Mouse (Mus musculus) kidney, adult 2 months (tissue): ENCODE data around the gene Dnajc28.

Source experiments
- CTCF ChIP-seq: fragments of 200-500 bp; conservative IDR thresholded peaks from 2 replicates; pipeline ENCODE4 v1.5.1; 2011; ENCODE audit warnings: low read depth, mild to moderate bottlenecking, control low read depth, low read length, moderate library complexity, mixed read lengths; ENCODE audit not compliant: insufficient read depth, insufficient read length
- POLR2A ChIP-seq: fragments of 200-500 bp; IDR thresholded peaks from one replicate; pipeline ENCODE4 v1.6.1; 2011; ENCODE audit warnings: low read depth, low read length, control low read depth

DNA sequence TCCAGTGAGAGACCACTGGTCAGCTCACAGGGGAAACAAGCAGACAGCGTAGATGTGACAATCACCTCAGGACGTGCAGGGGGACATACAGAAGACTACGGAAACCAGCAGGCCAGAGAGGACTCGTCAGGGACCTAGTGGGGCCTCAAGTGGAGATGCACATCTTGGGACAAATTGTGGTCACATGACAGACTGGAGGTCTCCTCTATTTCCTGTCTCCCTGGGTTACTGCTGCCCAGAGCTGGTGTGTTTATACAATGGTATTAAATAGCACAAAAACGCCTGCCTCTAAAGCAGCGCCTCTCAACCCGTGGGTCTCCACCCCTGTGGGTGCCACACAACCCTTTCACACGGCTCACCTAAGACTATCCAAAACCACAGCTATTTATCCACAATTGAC is 26.7 kb downstream of the Dnajc28 start:
- TF ChIP-seq CTCF, result no peak
- TF ChIP-seq POLR2A, result no peak
